Mouse (Mus musculus): Measurements from ENCODE around the gene Mrpl20. TPM values are rescaled to one million over a fixed set of nuclear protein-coding genes. Genes with fewer than 3 reads are reported as not detected.
A peak's percentile ranks its signal among the peaks of the same experiment; 100 is the strongest.

The Mrpl20 gene
- total and polyA plus RNA-seq, 3 experiments = 336 to 346 TPM; not detected in 1

DNA sequence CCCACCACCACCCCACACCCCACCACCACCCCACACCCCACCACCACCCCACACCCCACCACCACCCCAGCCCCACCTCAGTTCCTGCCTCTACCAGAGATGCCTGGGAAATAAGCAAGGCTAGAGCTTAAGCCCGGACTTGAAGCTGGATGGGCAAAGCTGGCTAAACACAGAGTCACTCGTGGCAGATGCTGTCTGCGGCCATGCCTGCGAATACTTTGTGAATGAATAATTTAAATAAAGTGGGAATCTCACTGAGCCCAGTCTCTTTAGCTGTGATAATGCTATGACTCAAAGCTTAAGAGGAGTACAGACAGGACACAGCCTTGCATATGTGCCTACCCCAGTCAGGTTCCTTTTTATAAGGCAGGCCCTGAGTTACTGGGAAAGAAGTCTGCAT lies 23.2 kb upstream of the Mrpl20 start:
- no peak overlapping the region for H3K9ac ChIP-seq (ENCODE audit: control insufficient read depth, low read depth, low read length, poor library complexity, severe bottlenecking)
- no peak overlapping the region for H3K4me3 ChIP-seq (ENCODE audit: control insufficient read depth in 1 of 2, insufficient read depth in 1 of 2, low read depth in 2 of 2, low read length in 2 of 2)
- H3K36me3 ChIP-seq (ENCODE audit: control insufficient read depth in 1 of 2, insufficient read depth in 2 of 2, low read length in 2 of 2) = peaks cover 0 to 10% of the 10 kb centered on the region in 2 experiments; a peak in 2 of 4 replicates
- no peaks in the 10 kb centered on the region for H3K9me3 ChIP-seq (replicated peaks; ENCODE audit: insufficient read depth, low read length)
- no peaks in the 10 kb centered on the region for H3K27me3 ChIP-seq (ENCODE audit: control insufficient read depth in 1 of 2, insufficient read depth in 2 of 2, low read length in 2 of 2)
- DNase-seq (ENCODE audit: low read depth, low spot score) = no peak
- no peak overlapping the region for H3K27ac ChIP-seq (ENCODE audit: control insufficient read depth, low read depth, low read length)
- TF ChIP-seq TCF12 (IDR thresholded peaks at IDR 0.05; ENCODE audit: low read depth, low read length) (no peak), HCFC1 (IDR thresholded peaks at IDR 0.05; ENCODE audit: low read depth, low read length) (no peak)
- H3K4me1 ChIP-seq (ENCODE audit: control insufficient read depth in 1 of 2, insufficient read depth in 2 of 2, low read length in 2 of 2) = peaks cover 10 to 22% of the 10 kb centered on the region in 2 experiments
- H3K79me2 ChIP-seq (ENCODE audit: control insufficient read depth, insufficient read depth, low read length, poor library complexity) = no peaks in the 10 kb centered on the region; the same call in 1 of the 2 replicates

DNA sequence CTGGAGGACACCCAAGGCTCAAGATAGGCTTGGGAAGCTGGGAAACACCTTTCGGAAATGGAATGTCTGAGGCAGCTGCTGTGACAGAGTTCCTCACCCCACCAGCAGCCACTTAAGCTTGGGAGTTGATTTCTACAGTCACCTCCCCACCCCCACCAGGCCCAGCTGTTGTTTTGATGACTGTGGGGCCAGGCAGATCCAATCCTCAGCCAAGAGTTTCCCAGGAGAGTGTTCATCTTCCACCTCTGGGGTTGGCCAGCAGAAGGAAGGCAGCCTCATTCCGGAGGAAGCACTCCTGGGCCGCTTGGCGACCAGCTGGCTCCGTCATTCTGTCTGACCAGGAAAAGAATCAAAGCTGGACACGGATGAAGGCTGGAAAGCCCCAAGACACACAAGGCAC lies 21.8 kb upstream of the Mrpl20 start:
- no peak overlapping the region for H3K9ac ChIP-seq (ENCODE audit: control insufficient read depth, low read depth, low read length, poor library complexity, severe bottlenecking)
- TF ChIP-seq E2F4 (IDR thresholded peaks at IDR 0.05; ENCODE audit: borderline replicate concordance, low read depth, low read length) (no peak), UBTF (IDR thresholded peaks at IDR 0.05; ENCODE audit: borderline replicate concordance, insufficient read depth, low read depth, low read length) (no peak), TCF12 (IDR thresholded peaks at IDR 0.05; ENCODE audit: low read depth, low read length) (no peak), USF2 (IDR thresholded peaks at IDR 0.05; ENCODE audit: borderline replicate concordance in 1 of 2, insufficient read depth in 1 of 2, low read depth in 1 of 2, low read length in 2 of 2) (no peak), NELFE (IDR thresholded peaks at IDR 0.05; ENCODE audit: low read depth, low read length) (no peak)
- H3K4me3 ChIP-seq (ENCODE audit: control insufficient read depth in 1 of 2, insufficient read depth in 1 of 2, low read depth in 2 of 2, low read length in 2 of 2) = no peak overlapping the region
- H3K4me1 ChIP-seq (ENCODE audit: control insufficient read depth in 1 of 2, insufficient read depth in 2 of 2, low read length in 2 of 2) = peaks cover 18 to 24% of the 10 kb centered on the region in 2 experiments
- no peak for DNase-seq (ENCODE audit: low read depth, low spot score)
- no peaks in the 10 kb centered on the region for H3K9me3 ChIP-seq (replicated peaks; ENCODE audit: insufficient read depth, low read length)
- peaks cover 0 to 16% of the 10 kb centered on the region in 2 experiments; a peak in 2 of 4 replicates for H3K36me3 ChIP-seq (ENCODE audit: control insufficient read depth in 1 of 2, insufficient read depth in 2 of 2, low read length in 2 of 2)
- H3K79me2 ChIP-seq (ENCODE audit: control insufficient read depth, insufficient read depth, low read length, poor library complexity) = no peaks in the 10 kb centered on the region; the same call in 1 of the 2 replicates
- no peak overlapping the region for H3K27ac ChIP-seq (ENCODE audit: control insufficient read depth, low read depth, low read length)
- no peaks in the 10 kb centered on the region for H3K27me3 ChIP-seq (ENCODE audit: control insufficient read depth in 1 of 2, insufficient read depth in 2 of 2, low read length in 2 of 2)

DNA sequence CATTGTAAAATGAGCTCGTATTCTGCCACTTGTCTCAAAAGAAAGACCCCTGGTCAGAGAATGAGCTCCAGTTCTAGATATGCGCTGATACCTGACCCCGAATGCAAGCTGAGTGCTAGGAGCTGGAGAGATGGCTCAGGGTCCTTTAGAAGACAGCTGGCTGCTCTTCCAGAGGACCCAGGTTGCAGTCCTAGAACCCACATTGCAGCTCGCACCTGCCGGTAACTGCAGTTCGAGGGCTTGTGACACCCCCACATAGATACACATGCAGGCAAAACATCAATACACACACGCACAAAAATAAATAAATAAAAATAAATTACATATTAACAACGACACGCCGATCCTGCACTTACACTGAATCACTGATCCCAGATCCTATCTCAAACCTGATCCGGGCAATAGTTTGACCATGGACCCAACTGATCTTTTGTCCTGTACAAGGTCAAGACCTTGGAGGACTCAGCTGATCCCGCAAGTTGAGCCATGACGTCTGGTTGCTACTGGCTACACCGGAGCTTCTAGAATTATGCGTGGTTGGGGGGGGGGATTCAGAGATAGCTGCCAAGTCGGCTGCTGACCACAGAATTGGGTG lies 19.1 kb upstream of the Mrpl20 start:
- H3K4me3 ChIP-seq (ENCODE audit: control insufficient read depth in 1 of 2, insufficient read depth in 1 of 2, low read depth in 2 of 2, low read length in 2 of 2) = peak overlapping the region; percentile 73 to 90
- H3K9ac ChIP-seq (ENCODE audit: control insufficient read depth, low read depth, low read length, poor library complexity, severe bottlenecking) = peak overlapping the region; percentile 83
- TF ChIP-seq CHD1 (IDR thresholded peaks at IDR 0.05; ENCODE audit: low read depth, low read length) = no peak
- TF ChIP-seq GABPA (IDR thresholded peaks at IDR 0.05; ENCODE audit: low read depth, low read length) = no peak
- no peak for TF ChIP-seq ZMIZ1 (IDR thresholded peaks at IDR 0.05; ENCODE audit: low read depth, low read length)
- TF ChIP-seq NELFE (IDR thresholded peaks at IDR 0.05; ENCODE audit: low read depth, low read length) = no peak
- no peak for TF ChIP-seq MAZ (IDR thresholded peaks at IDR 0.05; ENCODE audit: low read depth, low read length)
- TF ChIP-seq MXI1 (IDR thresholded peaks at IDR 0.05; ENCODE audit: low read depth, low read length) = no peak
- TF ChIP-seq BHLHE40 (IDR thresholded peaks at IDR 0.05; ENCODE audit: borderline replicate concordance, low read depth, low read length) = no peak
- no peak for TF ChIP-seq TBP (IDR thresholded peaks at IDR 0.05; ENCODE audit: low read depth, low read length)
- no peak for TF ChIP-seq JUND (IDR thresholded peaks at IDR 0.05; ENCODE audit: low read depth, low read length)
- TF ChIP-seq POLR2A (IDR thresholded peaks at IDR 0.05; ENCODE audit: control insufficient read depth in 1 of 2, insufficient read depth in 1 of 2, low read depth in 1 of 2, low read length in 2 of 2, poor library complexity in 1 of 2) = no peak
- no peak for TF ChIP-seq MAX (IDR thresholded peaks at IDR 0.05; ENCODE audit: low read length)
- peaks cover 0 to 18% of the 10 kb centered on the region in 2 experiments; a peak in 2 of 4 replicates for H3K36me3 ChIP-seq (ENCODE audit: control insufficient read depth in 1 of 2, insufficient read depth in 2 of 2, low read length in 2 of 2)
- peaks cover 13 to 20% of the 10 kb centered on the region in 2 experiments for H3K4me1 ChIP-seq (ENCODE audit: control insufficient read depth in 1 of 2, insufficient read depth in 2 of 2, low read length in 2 of 2)
- H3K27ac ChIP-seq (ENCODE audit: control insufficient read depth, low read depth, low read length) = no peak overlapping the region
- no peaks in the 10 kb centered on the region; the same call in 1 of the 2 replicates for H3K79me2 ChIP-seq (ENCODE audit: control insufficient read depth, insufficient read depth, low read length, poor library complexity)
- peak; percentile 29 for DNase-seq (ENCODE audit: low read depth, low spot score)
- H3K27me3 ChIP-seq (ENCODE audit: control insufficient read depth in 1 of 2, insufficient read depth in 2 of 2, low read length in 2 of 2) = no peaks in the 10 kb centered on the region
- no peaks in the 10 kb centered on the region for H3K9me3 ChIP-seq (replicated peaks; ENCODE audit: insufficient read depth, low read length)

Data from MEL (cell line).